Mouse (Mus musculus): ENCODE results near the gene Entpd8.

Entpd8 gene

DNA sequence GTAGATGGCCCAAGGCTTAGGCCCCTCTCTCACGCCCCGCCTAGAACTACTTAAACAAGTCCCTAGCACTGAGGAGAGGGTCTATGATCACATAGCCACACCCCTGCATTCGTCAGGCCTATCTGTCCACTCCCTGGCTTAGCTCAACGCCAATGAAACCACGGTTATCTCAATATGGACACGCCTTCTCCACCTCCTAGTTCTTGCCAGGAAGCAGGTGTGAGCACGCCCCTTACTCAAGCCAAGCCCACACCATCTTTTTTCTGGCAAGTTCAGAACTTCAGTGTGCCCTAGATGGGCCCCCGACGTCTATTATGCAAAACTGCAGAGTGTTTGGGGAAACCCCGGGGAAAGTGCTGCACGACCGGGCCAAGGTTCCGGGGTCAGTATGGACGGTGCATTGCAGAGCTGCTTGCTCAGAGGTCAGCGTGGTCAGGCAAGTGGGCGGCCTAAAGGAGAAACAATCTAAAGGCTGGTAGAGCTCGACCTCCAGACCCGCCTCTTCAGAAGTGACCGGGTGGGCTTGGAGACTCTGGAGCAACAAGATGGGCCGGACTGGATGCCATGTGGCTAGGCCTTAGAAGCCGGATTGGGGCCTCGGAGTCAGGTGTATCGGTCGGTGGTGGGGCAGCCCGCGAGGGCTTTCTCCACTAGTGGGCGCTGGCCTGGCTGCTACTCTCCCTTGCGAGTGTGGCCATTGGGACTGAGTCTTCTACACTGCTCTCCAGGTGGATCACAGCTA, 15.2 kb downstream of the Entpd8 start, which contains the start of gene Noxa1:
Noxa1 (minus strand) TSS at position 41 of the 742 bp plus-strand sequence.
- DNase-seq (ENCODE audit: low spot score): peak; percentile 46

DNA sequence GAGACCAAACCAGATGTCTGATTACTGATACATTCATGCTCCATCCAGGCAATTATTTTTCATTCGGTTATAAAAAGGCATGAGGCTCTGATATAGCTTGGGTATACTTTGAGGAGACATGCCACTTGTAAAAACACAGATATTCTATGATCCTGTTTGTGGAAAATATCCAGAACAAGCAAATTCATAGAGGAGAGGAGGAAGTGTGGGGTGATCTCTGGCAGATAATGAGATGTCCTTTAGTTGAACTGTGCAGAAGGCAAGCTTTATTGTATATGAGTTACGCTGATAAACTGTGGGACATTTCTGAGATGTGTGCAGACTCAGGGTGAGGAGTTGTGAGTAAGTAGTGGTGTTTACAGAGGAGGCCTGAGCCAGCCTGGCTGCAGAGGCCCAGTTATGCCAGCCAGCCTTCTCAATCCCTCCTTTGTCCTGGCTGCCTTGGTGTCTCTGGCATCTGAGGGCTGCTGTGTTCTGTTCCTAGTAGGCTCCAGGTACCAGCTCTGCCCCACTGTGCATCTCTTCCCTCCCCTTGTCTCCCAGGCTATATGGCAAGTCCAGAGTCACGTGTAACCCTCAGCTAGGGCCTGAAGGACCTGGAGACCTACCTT, 18.0 kb downstream of the Entpd8 start:
- DNase-seq (ENCODE audit: low spot score): no peak

DNA sequence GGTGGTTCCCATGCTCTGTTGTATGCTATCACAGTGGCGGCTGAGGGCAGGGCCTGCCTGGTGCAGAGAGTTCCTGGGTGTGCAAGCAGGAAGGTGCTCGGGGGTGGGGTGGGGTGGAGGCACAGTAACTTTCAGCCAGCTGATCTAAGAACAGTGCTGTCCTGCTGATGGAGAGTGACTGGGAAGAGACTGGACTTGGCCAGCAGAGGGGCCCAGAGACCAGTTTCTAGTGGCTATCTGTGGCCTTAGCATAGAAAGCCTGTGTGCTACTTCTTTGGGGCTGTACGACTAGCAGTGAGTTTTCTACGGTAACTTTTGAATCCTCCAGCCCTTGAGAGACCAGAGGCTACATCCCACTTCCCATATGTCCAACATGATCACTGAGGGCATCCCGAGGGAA, 18.9 kb downstream of the Entpd8 start:
- peak; percentile 66 for DNase-seq (ENCODE audit: low spot score)

DNA sequence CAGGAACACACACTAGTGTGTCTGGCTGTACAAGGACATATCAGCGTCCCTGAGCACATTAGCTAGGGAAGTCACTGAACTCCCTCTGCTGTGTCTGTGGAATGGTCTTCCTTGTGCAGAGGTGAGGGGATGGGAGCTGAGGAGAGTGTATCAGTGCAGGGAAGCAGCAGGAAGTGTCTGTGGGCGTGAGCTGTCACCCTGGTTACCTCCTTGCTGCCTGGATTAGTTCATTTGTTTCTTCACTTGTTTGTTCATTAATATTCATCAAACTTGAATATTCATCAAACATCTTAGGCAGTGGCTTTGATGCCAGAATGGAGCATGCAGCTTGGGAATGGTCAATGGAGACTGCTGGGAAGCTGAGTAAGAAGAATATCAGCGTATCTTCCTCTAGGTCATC, 19.6 kb downstream of the Entpd8 start:
- no peak for DNase-seq (ENCODE audit: low spot score)

DNA sequence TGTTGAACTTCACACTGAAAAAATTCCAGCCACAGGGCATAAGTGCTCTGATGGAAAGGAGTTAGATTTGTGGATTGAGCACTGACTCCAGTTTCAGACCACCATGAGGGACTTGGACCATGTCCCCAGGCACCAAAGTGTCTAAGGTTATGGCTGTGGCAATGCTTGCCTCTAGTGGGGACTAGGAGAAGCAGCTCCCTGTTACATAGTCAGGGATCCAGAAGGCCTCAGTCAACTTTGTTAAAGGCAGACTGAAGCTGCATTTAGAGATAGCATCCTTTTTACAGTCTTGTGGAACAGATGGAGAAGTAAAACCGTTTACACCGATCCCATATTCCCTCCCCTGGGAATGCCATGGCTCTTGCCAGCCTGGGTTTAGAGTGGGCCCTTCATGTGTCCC, 24.0 kb downstream of the Entpd8 start:
- no peak for DNase-seq (ENCODE audit: low spot score)

DNA sequence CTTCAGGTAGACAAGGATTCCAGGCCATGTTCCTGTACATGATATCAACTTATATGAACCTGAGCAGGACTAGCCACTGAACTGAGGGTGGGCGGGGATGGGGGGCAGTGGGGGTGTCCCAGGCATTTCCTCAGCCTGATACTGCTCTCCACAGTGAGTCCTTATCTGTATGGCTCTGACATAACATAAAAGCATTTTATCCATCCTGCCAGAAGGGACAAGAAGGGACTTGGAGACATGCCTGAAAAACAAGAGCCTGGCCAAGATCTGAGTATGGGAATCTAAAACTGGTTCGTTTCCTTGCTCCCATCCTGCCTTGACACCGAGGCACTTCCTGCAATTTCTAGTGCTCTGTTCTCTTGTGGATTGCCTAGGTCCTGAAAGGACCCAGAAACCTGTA, 25.9 kb downstream of the Entpd8 start:
- DNase-seq (ENCODE audit: low spot score): peak; percentile 49

DNA sequence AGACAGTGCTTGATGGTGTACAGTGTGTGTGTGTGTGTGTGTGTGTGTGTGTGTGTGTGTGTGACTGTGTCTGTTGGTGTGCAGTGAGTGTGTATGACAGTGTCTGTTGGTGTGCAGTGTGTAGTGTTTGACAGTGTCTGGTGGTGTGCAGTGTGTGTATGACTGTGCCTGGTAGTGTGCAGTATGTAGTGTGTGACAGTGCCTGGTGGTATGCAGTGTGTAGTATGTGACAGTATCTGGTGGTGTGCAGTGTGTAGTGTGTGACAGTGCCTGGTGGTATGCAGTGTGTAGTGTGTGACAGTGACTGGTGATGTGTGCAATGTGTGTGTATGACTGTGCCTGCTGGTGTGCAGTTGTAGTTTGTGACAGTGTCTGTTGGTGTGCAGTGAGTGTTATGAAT, 29.4 kb downstream of the Entpd8 start:
- no peak for DNase-seq (ENCODE audit: low spot score)

DNA sequence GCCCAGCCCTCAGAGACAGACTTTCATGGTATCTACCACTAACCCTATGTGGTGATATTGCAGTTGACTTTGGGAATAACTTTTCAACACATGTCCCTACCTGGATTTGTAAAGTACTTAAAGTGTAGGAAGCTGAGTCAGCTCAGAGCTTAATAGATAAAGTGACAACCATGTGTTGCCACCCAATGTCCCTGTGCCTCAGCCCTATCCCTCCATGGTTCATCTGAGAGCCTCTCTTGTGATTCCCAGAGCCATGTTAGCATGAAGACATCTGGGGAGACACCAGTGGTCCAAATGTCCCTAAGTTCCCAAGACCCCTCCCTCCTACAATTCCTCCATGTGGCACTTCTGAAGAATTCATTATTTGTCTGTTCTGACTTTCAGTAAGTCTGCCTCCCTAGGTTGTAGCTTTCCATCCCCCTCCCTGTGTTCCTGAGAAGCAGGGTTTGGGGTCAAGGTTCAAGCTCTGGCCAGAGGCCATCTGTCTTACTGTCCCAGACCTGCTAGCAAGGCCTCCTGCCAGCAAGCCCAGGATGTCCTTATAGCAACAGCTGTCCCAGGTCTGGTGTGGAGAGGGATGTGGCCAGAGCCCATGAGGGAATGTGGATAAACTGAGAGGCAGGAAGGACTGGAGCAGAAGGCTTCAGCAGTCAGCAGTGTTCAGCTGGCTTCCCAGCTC, 30.5 kb downstream of the Entpd8 start:
- no peak for DNase-seq (ENCODE audit: low spot score)

DNA sequence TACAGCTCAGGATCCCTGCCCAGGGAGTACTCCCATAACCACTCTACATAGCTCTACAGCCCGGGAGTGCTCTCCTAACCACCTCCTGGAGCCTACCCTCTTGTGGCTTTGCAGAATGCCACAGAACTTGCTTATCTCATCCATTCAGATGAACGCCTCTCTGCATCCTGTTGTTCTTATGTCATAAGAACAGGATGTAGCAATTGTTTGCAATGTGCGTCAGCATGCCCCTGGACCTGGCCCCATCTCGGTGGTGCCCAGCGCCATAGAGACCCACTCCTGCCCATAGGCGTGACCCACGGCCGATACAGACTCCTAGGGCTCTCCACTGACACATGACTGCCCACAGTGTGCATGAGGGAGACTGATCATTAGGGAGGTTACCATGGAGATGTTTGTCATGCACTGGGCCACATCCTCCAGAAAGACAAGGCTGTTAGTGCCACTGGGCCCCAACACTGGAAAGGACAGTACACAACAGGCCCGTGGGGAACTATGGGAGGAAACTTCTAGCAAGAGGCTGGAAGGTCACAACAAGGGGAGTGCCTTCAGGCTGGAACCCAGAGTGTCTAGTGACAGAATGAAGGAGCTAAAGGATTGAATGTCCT, 31.2 kb downstream of the Entpd8 start:
- DNase-seq (ENCODE audit: low spot score): peak; percentile 93

DNA sequence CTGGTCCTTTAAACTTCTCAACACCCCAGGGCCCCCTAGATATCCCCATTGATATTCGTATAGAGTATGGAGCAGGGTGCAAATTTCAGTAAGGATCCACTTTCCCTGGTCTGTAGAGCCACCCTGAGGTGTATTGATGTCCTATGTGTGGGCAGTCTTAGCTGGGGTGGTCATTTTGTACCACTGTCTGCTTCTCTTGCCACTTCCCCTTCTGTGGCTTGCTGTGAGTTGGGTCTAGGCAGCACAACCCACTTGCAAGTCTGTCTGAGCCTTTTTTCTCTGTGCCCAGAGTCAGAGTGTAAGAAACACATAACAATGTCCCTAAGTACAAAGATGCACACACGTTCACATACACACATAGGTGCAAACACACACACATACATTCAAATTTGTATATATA, 34.2 kb downstream of the Entpd8 start:
- DNase-seq (ENCODE audit: low spot score): no peak

DNA sequence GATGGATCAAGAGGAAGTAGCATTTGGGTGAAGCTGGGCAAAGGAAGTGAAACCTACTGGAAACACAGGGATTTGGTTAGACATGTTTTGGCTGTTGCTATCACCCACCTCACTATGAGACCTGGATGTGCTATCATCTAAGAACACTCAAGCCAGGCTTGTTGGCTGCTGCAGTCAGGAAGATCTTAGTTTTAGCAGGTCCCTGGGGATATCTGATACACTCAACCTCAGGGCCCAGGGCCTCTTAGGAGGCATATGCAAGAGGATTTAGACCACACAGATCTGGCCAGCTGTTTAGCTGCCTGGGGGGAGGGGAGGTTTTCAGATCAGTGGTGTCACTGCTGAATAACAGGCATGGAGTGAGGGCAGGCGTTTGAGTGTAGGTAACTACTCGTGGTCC, 35.3 kb downstream of the Entpd8 start:
- no peak for DNase-seq (ENCODE audit: low spot score)

DNA sequence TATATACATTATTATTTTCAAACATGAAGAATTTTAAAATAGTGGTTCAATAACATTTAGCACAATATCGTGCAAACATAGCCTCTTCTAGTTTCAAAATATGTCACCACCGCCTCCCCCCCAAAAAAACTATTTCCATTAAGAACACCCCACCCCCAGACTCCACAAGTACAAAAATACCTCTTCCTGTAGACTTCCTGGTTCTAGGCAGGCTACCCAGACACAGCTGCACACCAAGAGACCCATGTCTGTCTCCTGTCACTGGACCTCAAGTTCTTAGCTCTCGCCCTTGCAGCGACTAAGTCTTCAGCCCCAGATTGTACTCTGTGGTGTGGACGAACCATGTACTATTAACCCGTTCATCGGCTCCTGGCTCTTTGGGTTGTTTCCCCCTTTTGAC, 40.9 kb downstream of the Entpd8 start:
- no peak for DNase-seq (ENCODE audit: low spot score)

DNA sequence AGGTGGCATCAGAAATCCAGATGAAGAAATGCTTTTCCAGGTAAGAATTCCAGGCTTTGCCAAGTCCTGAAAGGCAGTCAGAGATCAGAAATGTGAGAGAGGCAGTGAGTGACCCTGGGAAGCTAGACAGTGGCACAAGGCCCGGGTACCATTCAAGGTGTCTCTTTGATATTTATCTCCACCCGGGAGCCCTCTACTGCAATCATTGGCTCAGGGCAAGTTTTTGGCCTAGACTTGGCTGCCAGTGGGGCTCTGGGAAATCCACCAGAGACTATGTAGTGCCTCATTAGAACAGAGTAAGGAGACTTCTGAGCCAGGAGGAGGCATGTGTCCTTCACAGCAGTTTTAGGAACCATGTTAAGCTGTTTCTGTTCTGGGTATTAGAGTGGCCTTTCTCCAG, 42.6 kb downstream of the Entpd8 start:
- DNase-seq (ENCODE audit: low spot score): no peak

DNA sequence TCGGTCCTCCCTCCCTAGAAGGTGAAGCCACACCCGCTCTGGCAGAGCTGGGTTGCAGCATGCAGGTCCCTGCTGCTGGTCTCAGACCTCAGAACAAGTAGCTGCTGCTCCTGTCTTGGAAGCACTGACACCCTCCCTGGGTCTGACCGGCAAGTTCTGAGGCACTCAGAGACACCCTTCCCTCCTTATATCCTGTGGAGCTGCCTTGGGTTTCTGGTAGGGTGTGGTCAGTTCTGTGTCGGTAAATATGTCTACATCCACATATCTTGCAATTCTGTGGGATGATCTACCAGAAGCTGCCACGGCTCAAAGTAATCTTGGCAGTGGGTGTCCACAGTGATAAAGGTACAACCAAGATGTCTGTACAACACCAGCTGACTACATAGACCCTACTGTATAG, 43.4 kb downstream of the Entpd8 start:
- DNase-seq (ENCODE audit: low spot score): no peak

DNA sequence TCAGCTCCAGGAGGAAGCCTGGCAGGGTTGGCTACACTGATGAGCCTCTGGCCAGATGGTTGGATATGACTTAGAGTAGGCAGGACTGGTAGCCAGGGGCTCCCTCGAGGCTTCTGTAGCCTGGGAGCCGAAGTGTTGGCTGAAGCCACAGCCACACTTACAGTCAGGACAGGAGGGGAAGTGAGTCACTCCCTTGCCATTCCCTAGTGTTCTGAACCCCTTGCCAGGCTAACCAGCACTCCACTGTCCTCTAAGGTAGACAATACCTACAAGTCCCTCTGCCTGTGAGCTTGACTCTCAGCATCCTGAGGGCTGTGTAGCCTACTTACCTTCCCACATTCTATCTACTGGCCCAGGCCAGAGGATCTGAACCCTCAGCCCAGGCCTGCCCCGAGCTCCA, 44.3 kb downstream of the Entpd8 start:
- no peak for DNase-seq (ENCODE audit: low spot score)

DNA sequence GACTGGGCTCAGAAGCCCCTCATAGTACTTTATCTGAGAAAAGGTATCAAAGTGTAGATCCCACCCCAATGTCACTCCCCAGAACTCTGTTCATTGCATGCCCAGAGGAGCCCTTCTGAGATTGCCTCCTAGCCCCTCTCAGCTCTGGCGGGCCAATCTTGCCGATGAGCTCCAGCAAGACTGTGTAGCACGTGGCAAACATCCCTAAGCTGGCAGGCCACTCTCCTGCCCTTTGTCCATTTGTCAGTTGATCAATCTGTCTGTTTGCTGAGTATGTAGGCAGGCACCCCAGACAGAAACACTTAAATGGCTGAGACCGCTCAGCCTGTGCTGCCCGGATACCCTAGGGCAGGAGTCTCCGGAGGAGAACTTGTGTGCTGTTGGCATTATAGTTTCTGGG, 45.0 kb downstream of the Entpd8 start:
- DNase-seq (ENCODE audit: low spot score): no peak

DNA sequence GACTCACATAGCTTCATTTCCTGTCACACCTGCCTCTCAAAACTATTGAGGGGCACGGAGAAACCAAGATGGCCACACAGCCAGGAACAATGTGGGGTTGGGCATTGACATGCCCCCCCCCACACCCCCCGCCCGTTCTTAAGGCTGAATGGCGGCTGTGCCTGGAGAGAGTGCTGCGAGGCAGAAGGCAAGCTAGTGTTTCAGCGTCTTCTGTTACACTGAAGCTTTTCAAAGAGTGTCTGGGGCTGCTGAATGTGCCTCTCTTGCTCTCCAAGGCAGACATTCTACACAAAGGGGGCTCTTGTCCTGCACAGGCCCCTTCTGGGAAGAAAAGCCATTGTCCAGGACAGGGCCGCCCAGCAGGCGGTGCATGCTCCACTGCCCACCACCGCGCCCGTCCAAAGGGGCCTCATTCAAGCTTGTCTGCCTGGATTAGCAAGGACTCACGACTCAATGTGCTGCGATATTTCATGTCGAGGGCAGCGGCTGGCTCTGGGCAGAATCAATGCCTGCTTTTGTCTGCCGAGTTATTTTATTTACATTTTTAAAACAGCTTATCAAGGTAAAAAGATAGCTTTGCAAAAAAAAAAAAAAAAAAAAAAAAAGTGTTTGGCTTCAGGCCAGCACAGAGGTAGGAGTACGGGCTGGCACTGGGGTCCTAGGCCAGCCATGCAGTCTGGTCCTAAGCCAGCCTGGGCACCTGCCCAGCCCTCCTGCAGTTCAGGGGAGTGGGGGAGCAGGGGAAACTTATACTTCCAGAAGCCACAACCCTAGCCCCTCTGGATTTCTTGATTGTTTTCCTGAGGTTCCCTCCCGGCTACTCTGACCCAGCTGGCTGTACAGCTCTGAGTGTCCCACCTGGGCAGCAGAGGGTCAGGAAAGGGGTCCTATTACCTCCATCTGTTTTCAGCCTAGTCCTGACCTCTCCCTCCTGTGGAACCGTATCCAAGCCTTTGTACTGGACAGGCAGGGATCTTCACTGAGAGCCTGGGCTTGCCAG, 46.2 kb downstream of the Entpd8 start:
- no peak for DNase-seq (ENCODE audit: low spot score)

DNA sequence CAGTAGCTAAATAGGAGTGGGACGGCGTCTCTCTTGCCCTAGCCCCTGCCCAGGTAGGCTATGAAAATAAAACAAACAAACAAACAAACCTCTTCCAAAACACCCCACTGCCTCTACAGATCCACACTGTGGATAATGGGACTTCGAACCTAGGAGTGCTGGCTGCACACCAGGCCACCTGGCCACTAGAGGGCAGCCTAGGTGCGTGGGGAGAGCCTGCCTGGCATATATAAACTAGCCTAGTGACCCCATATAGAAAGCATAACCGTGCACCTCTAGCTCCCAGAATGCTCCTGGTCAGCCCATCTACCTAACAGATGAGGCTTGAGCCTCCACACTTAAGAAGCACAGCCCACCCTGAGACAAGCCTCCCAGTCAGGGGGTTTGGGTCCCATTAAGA, 47.1 kb downstream of the Entpd8 start:
- DNase-seq (ENCODE audit: low spot score): peak; percentile 74

DNA sequence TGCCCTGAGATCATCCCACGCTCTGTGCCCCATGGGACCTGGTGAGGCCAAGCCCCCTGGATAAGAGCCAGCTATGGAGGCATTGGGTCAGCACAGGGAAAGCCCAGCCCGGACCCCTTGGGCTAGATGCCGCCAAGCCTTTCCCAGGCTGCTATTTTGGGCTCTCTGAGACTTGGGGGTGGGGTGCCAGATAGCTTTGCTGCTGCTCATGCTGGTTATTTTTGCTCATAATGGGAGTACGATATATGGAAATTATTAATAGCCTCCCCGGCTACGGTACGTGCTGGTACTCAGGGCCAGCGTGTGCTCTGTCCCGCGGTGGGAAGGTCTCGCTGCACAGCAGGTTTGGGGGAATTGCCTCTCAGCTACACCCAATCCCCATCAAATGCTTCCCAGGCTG, 48.0 kb downstream of the Entpd8 start:
- DNase-seq (ENCODE audit: low spot score): no peak

DNA sequence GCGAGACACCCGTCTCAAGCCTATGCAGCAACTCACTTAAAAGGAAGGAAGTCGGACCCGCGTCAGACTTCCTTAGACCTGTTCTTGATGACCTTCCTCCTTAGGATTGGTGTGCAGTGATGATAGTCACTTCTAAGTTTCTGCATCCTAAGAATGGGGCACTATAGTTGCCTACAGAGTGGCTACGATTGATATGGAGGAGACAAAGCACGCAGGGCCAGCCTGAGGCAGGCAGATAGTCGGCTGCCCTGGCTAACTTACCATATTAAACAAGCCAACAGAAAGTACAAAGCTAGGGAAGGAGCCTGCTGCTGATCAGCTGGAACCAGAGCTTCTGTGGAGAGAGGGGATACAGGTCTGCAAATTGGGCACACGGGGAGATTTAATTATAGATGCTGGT, 51.5 kb downstream of the Entpd8 start:
- no peak for DNase-seq (ENCODE audit: low spot score)
